Mouse (Mus musculus): Measurements from ENCODE around the gene Slc36a1. TPM values are rescaled to one million over a fixed set of nuclear protein-coding genes. Genes with fewer than 3 reads are reported as not detected.

The Slc36a1 gene
- polyA plus RNA-seq, 1 experiment from 2014 or later: 1.6 TPM

DNA sequence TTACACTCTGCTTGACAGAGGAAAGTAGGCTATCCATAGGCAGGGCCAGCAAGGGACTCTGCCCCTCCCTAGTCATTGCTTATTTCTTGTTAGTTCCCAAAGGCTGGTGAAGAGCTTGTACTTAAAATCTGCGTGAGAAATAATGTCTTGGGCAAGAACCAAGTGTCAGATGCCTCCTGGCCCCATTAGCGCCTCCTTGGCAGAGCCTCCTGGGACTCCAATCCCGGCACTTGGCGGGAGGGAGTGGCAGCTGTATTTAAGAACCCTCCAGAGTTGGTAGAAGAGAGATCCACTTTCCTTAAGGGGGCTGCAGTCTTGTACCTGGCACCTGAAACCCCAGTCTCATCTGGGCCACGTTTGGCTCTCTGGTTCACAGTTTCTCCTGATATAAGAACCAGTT, 10.0 kb downstream of the Slc36a1 start:
- Histone ChIP-seq H3K9me3 (peaks cover 5% of the 10 kb centered on the region; the same call in 1 of the 2 replicates), H3K36me3 (peaks cover 7% of the 10 kb centered on the region)
- 87% methylated on average over 5 of the region's 5 CpGs for WGBS

DNA sequence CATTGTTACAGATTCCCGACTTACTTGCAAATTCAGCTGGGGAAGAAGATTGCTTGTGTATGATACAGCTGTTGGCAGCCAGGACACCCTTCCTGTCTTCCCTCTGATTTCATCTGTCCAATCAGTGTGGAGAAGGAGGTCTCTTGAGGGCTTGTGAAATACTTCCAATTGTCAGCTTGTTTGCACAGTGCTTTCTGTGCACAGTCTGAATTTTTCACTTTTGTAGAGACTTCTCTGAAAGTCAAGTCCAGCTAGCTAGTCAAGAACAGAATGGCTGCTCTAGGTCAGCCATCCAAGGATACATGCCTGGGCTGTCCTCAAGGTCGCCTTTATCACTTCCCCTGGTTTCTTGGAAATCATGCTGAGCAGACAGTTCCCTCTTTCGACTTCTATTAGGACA, 10.8 kb downstream of the Slc36a1 start:
- DNase-seq (ENCODE audit: low spot score): no peak

More for the DNA sequence above, 10.0 kb downstream of the Slc36a1 start:
- Histone ChIP-seq H3K27me3 (ENCODE audit: insufficient read depth, poor library complexity, severe bottlenecking) (no peaks in the 10 kb centered on the region), H3K4me1 (replicated peaks) (peaks cover 17% of the 10 kb centered on the region), H3K27ac (no peak overlapping the region), H3K4me3 (no peak overlapping the region)
- DNase-seq (ENCODE audit: low spot score): no peak

DNA sequence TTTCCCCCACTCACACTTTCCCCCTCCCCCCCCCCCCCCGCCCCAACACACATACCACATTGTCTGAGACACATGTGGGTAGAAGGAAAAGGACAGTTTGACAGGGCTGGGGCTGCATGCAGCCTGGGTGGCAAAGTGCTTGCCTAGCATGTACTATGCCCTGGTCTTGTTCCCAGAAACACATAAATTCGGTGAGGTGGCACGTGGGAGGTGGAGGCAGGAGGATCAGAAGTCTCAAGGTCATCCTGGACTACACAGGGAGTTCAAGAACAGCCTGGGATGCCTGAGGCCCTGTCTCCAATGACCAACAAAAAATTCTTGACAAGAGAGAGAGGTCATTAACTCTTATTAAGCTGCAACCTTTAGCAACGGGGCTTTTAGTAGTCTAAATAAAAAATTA, 11.9 kb downstream of the Slc36a1 start:
- Histone ChIP-seq H3K27me3 (ENCODE audit: insufficient read depth, poor library complexity, severe bottlenecking) (no peaks in the 10 kb centered on the region), H3K4me3 (no peak overlapping the region), H3K36me3 (peaks cover 22% of the 10 kb centered on the region), H3K27ac (no peak overlapping the region), H3K9me3 (peaks cover 5% of the 10 kb centered on the region; the same call in 1 of the 2 replicates), H3K4me1 (replicated peaks) (peaks cover 4% of the 10 kb centered on the region)
- 71% methylated on average over 4 of the region's 4 CpGs for WGBS
- DNase-seq (ENCODE audit: low spot score): no peak

More for the DNA sequence above, 10.8 kb downstream of the Slc36a1 start:
- Histone ChIP-seq H3K27me3 (ENCODE audit: insufficient read depth, poor library complexity, severe bottlenecking) (no peaks in the 10 kb centered on the region), H3K4me3 (no peak overlapping the region), H3K9me3 (peaks cover 5% of the 10 kb centered on the region; the same call in 1 of the 2 replicates), H3K27ac (no peak overlapping the region), H3K4me1 (replicated peaks) (peaks cover 11% of the 10 kb centered on the region), H3K36me3 (peaks cover 15% of the 10 kb centered on the region)
- 88% methylated on average over 3 of the region's 3 CpGs for WGBS

DNA sequence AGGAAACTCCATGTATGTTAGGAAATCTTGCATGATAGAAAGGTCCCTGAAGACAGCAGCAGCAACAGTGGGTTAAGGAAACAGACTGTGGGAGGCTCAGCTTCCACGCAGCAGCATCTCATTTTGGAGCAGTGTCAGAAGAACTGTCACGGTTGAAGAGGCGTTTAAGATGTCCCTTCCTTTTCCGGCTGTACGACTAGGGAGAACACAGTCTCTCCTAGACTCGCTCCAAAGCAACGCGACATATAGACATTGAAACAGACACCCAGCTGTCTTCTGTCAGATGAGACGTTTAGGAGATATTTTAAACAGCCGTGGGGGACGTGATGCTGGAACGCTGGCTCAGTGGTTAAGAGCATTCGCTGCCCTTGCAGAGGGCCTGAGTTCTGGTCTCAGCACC, 12.7 kb downstream of the Slc36a1 start:
- DNase-seq (ENCODE audit: low spot score): no peak
- WGBS: 86% methylated on average over 13 of the region's 13 CpGs
- Histone ChIP-seq H3K36me3 (peaks cover 30% of the 10 kb centered on the region), H3K27ac (no peak overlapping the region), H3K9me3 (peaks cover 5% of the 10 kb centered on the region; the same call in 1 of the 2 replicates), H3K4me3 (no peak overlapping the region), H3K4me1 (replicated peaks) (no peaks in the 10 kb centered on the region), H3K27me3 (ENCODE audit: insufficient read depth, poor library complexity, severe bottlenecking) (no peaks in the 10 kb centered on the region)

DNA sequence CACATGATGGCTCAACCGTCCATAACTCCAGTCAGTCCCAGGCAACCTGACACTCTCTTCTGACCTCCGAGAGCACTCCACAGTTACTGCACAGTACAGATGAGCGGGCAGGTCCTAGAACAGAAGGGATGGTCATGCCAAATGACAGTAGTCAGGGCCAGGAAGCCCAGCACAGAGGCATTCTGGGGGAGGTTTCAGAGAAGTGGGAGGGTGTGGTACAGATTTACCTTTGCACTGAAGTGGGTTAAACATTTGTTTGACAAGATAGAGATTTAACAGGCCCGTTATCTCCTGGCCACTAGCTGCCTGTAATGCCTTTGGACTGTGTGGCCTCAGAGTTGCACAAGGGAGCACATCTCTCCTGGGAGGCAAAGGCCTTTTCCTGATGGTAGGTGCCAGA, 13.3 kb downstream of the Slc36a1 start:
- Histone ChIP-seq H3K36me3 (peaks cover 34% of the 10 kb centered on the region), H3K4me3 (no peak overlapping the region), H3K27me3 (ENCODE audit: insufficient read depth, poor library complexity, severe bottlenecking) (no peaks in the 10 kb centered on the region), H3K27ac (no peak overlapping the region), H3K4me1 (replicated peaks) (no peaks in the 10 kb centered on the region), H3K9me3 (peaks cover 5% of the 10 kb centered on the region; the same call in 1 of the 2 replicates)
- no peak for DNase-seq (ENCODE audit: low spot score)
- 85% methylated on average over 4 of the region's 4 CpGs for WGBS

DNA sequence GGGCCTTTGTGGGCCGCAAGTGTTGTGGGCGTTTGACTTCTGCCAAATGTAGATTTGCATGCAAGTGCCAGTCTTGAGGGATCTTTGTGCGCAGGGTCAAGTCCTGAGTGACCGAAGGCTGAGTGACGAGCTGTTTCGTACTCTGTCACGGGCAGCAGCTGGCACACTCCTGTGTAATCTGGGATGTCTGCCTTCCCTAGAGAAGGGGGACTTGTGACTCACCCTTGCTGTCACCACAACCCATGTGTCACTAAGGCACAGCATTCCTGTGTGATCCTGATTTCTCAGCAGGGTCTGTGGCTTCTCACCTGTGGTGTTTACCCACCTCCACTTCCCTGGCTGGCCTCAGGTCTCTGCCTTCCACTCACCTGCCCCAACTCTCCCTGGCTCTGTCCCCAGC, 13.7 kb downstream of the Slc36a1 start:
- H3K27ac ChIP-seq: no peak overlapping the region
- no peak overlapping the region for H3K4me3 ChIP-seq
- H3K27me3 ChIP-seq (ENCODE audit: insufficient read depth, poor library complexity, severe bottlenecking): no peaks in the 10 kb centered on the region
- H3K4me1 ChIP-seq (replicated peaks): no peaks in the 10 kb centered on the region
- DNase-seq (ENCODE audit: low spot score): no peak
- 94% methylated on average over 7 of the region's 7 CpGs for WGBS
- H3K9me3 ChIP-seq: 0 out of 2 replicates have a peak, but pooled peaks cover under 1% of the 10 kb centered on the region
- H3K36me3 ChIP-seq: peaks cover 36% of the 10 kb centered on the region

DNA sequence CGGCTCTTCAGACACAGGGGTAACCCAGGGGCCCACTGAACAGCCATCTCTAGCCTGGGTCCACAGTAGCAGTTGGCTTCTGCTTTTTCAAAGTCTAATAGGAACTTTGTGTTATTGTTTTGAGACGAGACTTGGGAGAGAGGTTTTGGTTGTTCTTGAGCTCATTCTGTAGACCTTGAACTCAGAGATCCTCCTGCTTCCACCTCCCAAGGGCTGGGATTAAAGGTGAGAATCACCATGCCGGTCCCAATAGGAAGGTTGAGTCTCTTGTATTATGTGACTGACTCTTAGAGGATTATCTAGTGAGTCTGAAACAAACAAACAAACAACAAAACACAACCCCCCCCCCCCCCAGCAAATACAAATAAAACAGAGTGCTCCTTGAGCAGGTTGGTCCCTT, 14.3 kb downstream of the Slc36a1 start:
- DNase-seq (ENCODE audit: low spot score): no peak
- peaks cover 42% of the 10 kb centered on the region for H3K36me3 ChIP-seq
- H3K27me3 ChIP-seq (ENCODE audit: insufficient read depth, poor library complexity, severe bottlenecking): no peaks in the 10 kb centered on the region
- H3K4me3 ChIP-seq: no peak overlapping the region
- H3K27ac ChIP-seq: no peak overlapping the region
- H3K4me1 ChIP-seq (replicated peaks): no peaks in the 10 kb centered on the region
- 91% methylated on average over 3 of the region's 3 CpGs for WGBS
- no peaks in the 10 kb centered on the region for H3K9me3 ChIP-seq

DNA sequence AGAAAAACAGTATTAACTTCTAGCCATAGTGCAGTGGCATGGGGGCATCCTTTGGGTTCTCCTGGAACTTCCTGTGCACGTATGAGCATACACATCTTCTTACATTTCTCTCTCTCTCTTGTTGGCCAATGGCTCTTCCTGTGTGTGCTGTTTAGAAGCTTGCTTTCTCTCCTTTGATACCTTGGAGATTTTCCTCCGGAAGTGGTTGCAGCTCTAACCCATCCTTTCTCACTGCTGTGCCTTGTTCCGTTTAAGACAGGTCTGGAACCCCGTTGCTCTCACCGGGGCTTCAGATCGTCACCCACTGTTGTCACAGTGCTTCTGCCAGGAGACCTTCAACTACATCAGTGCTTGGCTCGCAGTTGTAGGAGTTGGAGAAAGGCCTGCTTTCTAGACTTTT, 17.2 kb downstream of the Slc36a1 start:
- WGBS: 89% methylated on average over 7 of the region's 7 CpGs
- Histone ChIP-seq H3K4me3 (no peak overlapping the region), H3K9me3 (no peaks in the 10 kb centered on the region), H3K27ac (no peak overlapping the region), H3K27me3 (ENCODE audit: insufficient read depth, poor library complexity, severe bottlenecking) (no peaks in the 10 kb centered on the region), H3K36me3 (peaks cover 68% of the 10 kb centered on the region), H3K4me1 (replicated peaks) (no peaks in the 10 kb centered on the region)
- no peak for DNase-seq (ENCODE audit: low spot score)

DNA sequence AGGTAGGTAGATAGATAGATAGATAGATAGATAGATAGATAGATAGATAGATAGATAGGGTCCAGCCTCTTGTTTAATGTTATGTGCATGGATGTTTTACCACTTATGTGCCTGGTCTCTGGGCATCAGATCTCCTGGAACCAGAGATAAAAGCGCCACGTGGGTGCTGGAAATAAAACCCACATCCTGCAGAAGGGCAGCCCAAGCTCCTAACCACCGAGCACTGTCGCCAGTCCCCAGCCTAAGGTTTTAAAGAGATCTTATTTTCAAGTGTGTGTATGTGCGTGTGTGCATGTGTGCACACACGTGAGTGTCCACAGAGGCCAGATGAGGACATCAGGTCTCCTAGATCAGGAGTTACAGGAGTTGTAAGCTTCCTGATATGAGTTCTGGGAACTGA, 26.9 kb downstream of the Slc36a1 start:
- no peak overlapping the region for H3K27ac ChIP-seq
- 0 out of 2 replicates have a peak, but pooled peaks cover 2% of the 10 kb centered on the region for H3K4me1 ChIP-seq (replicated peaks)
- H3K4me3 ChIP-seq: no peak overlapping the region
- 90% methylated on average over 6 of the region's 6 CpGs for WGBS
- peaks cover 32% of the 10 kb centered on the region for H3K36me3 ChIP-seq
- DNase-seq (ENCODE audit: low spot score): no peak
- no peaks in the 10 kb centered on the region for H3K27me3 ChIP-seq (ENCODE audit: insufficient read depth, poor library complexity, severe bottlenecking)
- H3K9me3 ChIP-seq: no peaks in the 10 kb centered on the region

DNA sequence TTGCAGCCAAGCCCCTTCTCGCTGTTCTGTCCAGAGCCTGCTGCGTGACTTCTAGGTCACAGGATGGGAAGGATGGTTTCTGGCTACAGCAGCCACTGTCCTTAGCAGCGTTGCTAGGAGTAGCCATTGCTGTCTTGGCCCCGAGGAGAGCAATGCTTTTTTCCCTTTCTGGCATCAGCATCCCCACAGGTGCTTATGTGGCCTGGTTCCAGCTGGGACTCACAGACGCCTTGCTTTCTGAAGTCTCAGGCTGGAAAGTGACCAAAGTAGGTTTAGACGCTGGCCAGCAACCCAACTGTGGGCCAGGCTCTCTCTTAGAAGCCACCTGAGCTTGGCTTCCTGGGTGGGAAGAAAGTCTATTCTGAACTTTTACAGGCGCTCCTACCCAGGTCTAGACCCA, 30.1 kb downstream of the Slc36a1 start:
- H3K27ac ChIP-seq: no peak overlapping the region
- no peak overlapping the region for H3K4me3 ChIP-seq
- H3K36me3 ChIP-seq: peaks cover 19% of the 10 kb centered on the region
- H3K27me3 ChIP-seq (ENCODE audit: insufficient read depth, poor library complexity, severe bottlenecking): no peaks in the 10 kb centered on the region
- DNase-seq (ENCODE audit: low spot score): no peak
- H3K9me3 ChIP-seq: no peaks in the 10 kb centered on the region
- whole genome bisulfite sequencing: 90% methylated on average over 7 of the region's 7 CpGs
- 0 out of 2 replicates have a peak, but pooled peaks cover 2% of the 10 kb centered on the region for H3K4me1 ChIP-seq (replicated peaks)

DNA sequence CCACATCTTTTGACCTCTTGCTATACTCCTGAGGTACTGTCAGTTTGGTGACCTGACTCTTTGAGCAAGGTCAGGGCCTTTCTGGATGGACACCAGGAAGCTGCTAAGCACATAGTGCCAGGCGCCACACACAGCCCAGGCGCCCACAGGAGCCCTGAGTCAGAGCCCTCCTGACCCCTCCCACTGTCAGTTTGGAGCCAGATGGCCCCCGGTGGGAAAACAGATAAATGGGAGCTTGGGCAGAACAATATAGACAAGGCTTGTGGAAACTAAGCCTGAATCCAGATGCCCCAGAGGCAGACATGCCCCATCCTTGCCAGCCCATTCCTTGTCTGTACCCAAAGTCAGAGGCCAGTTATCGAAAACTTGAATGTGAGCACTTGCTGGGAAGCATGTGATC, 30.6 kb downstream of the Slc36a1 start:
- WGBS: 84% methylated on average over 4 of the region's 4 CpGs
- H3K36me3 ChIP-seq: peaks cover 19% of the 10 kb centered on the region
- no peak for DNase-seq (ENCODE audit: low spot score)
- no peak overlapping the region for H3K27ac ChIP-seq
- H3K4me1 ChIP-seq (replicated peaks): 0 out of 2 replicates have a peak, but pooled peaks cover 2% of the 10 kb centered on the region
- H3K9me3 ChIP-seq: no peaks in the 10 kb centered on the region
- no peak overlapping the region for H3K4me3 ChIP-seq
- no peaks in the 10 kb centered on the region for H3K27me3 ChIP-seq (ENCODE audit: insufficient read depth, poor library complexity, severe bottlenecking)

DNA sequence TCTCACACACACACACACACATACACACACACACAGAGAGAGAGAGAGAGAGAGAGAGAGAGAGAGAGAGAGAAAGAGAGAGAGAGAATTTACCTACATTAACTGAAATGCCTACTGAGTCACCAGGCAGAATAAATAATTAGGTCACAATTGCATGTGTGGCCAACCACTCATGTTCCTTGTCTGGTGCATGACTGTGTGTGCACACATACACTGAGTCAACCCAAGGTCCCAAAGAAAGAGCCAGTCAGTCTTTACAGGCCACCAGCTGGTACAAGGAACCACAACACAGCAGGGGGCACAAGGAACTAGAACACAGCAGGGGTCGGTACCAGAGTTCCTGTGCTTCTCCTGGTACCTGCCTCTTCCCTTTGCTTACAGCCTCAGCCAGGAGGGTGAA, 32.7 kb downstream of the Slc36a1 start:
- 78% methylated on average over 1 of the region's 1 CpGs for WGBS

DNA sequence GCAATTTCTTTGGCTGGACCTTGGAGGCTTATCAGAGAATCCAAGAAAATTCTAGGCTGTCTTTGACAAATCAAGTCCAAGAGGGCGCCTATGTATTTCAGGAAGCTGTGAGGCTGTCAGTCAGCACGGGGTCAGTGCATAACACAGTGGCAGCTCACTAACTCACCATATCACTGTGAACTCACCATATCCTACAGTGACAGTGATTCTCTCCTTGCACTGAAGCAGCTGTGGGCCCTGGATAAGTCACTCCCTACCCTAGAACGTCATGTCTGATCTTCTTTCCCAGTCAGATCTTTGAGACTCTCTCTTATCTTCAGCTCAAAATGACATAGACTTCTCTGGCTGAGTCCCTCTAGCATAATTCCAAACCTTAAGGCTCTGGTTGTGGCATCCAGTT, 35.3 kb downstream of the Slc36a1 start:
- 72% methylated on average over 3 of the region's 3 CpGs for WGBS
- DNase-seq (ENCODE audit: low spot score): no peak
- no peaks in the 10 kb centered on the region for H3K27me3 ChIP-seq (ENCODE audit: insufficient read depth, poor library complexity, severe bottlenecking)
- H3K4me3 ChIP-seq: no peak overlapping the region
- no peak overlapping the region for H3K27ac ChIP-seq
- 0 out of 2 replicates have a peak, but pooled peaks cover 2% of the 10 kb centered on the region for H3K4me1 ChIP-seq (replicated peaks)
- H3K9me3 ChIP-seq: no peaks in the 10 kb centered on the region
- no peaks in the 10 kb centered on the region for H3K36me3 ChIP-seq

More for the DNA sequence above, 32.7 kb downstream of the Slc36a1 start:
- H3K4me1 ChIP-seq (replicated peaks): 0 out of 2 replicates have a peak, but pooled peaks cover 2% of the 10 kb centered on the region
- H3K36me3 ChIP-seq: peaks cover 19% of the 10 kb centered on the region
- no peak overlapping the region for H3K27ac ChIP-seq
- H3K27me3 ChIP-seq (ENCODE audit: insufficient read depth, poor library complexity, severe bottlenecking): no peaks in the 10 kb centered on the region
- DNase-seq (ENCODE audit: low spot score): no peak
- no peaks in the 10 kb centered on the region for H3K9me3 ChIP-seq
- H3K4me3 ChIP-seq: no peak overlapping the region

DNA sequence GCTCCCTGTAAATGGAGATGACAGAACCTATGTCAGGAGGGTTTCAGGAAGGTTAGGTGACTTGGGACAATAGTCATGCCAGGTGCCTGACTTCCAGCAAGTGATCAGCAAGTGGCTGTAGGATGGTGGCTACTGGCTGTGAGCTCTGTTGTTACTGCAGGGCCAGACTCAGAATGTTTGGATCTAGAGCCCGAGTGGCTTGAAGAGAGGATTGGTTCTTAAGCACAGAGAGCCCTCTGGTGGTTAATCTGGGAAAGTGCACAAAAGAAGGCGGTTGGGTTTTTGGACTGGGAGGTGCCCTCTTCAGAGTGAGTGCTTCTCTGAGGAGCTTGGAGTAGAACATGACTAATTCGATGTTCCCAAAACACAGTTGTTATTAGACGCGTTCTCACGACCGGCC, 36.4 kb downstream of the Slc36a1 start:
- Histone ChIP-seq H3K27ac (no peak overlapping the region), H3K9me3 (no peaks in the 10 kb centered on the region), H3K36me3 (no peaks in the 10 kb centered on the region), H3K4me1 (replicated peaks) (no peaks in the 10 kb centered on the region), H3K4me3 (no peak overlapping the region), H3K27me3 (ENCODE audit: insufficient read depth, poor library complexity, severe bottlenecking) (no peaks in the 10 kb centered on the region)
- peak; percentile 40 for DNase-seq (ENCODE audit: low spot score)
- 68% methylated on average over 7 of the region's 7 CpGs for WGBS
